Mouse (Mus musculus) cerebellum, adult 11-12 months (tissue): ENCODE data around the gene Rhoh.
A peak's percentile ranks its signal among the peaks of the same experiment; 100 is the strongest.

Experiments used
- DNase-seq: peaks from one replicate; pipeline ENCODE4 v3.0.0; 2022

Rhoh gene

GRCm38 (mm10) chr5:65934783-65935182 is 73.8 kb downstream of the Rhoh start, which contains the start of gene Chrna9:
TSS of gene Chrna9 (plus strand) at chr5:65934921.
- no peak for DNase-seq

- no peak for DNase-seq
These were observed 76.2 kb downstream of the Rhoh start for GRCm38 (mm10) chr5:65937011-65937726.

- DNase-seq = peak; percentile 23
These were observed 77.1 kb downstream of the Rhoh start for GRCm38 (mm10) chr5:65937998-65938715.

GRCm38 (mm10) chr5:65941145-65941544 is 80.1 kb downstream of the Rhoh start:
- no peak for DNase-seq
